Mouse (Mus musculus) CH12.LX (cell line): ENCODE results near the gene Ndufb4.

ENCODE experiments used
- CTCF ChIP-seq, 2 experiments: IDR thresholded peaks in 1 of 2; conservative IDR thresholded peaks in 1 of 2; 2 replicates each; pipeline ENCODE4 v1.5.1; 2011 to 2012; ENCODE audit warnings: low read depth in 2 of 2, low read length in 2 of 2, improper control_type of control experiment in 1 of 2, inconsistent platforms in 1 of 2, mild to moderate bottlenecking in 1 of 2, moderate library complexity in 1 of 2
- ELF1 ChIP-seq: IDR thresholded peaks from 2 replicates; pipeline ENCODE4 v1.6.1; 2014; ENCODE audit warnings: low read depth, mild to moderate bottlenecking, inconsistent platforms, low read length, improper control_type of control experiment
- EP300 ChIP-seq: IDR thresholded peaks from 2 replicates; pipeline ENCODE4 v1.6.1; 2011; ENCODE audit warnings: low read length, improper control_type of control experiment
- MAFK ChIP-seq: IDR thresholded peaks from 2 replicates; pipeline ENCODE4 v1.6.1; 2011; ENCODE audit warnings: low read length, improper control_type of control experiment; ENCODE audit not compliant: insufficient replicate concordance
- MEF2A ChIP-seq: IDR thresholded peaks from 2 replicates; pipeline ENCODE4 v1.6.1; 2014; ENCODE audit warnings: low read depth, mild to moderate bottlenecking, inconsistent platforms, low read length, improper control_type of control experiment, borderline replicate concordance
- POLR2A ChIP-seq: IDR thresholded peaks from 2 replicates; pipeline ENCODE4 v1.6.1; 2011; ENCODE audit warnings: low read depth, mild to moderate bottlenecking, improper control_type of control experiment, low read length
- POLR2AphosphoS2 ChIP-seq: IDR thresholded peaks from 2 replicates; pipeline ENCODE4 v1.6.1; 2011; ENCODE audit warnings: low read depth, low read length, improper control_type of control experiment
- RAD21 ChIP-seq: IDR thresholded peaks from 2 replicates; pipeline ENCODE4 v1.6.1; 2011; ENCODE audit warnings: low read depth, mild to moderate bottlenecking, low read length, improper control_type of control experiment, moderate library complexity
- USF2 ChIP-seq: conservative IDR thresholded peaks from 2 replicates; pipeline ENCODE4 v1.6.1; 2011; ENCODE audit warnings: low read depth, low read length, improper control_type of control experiment

DNA sequence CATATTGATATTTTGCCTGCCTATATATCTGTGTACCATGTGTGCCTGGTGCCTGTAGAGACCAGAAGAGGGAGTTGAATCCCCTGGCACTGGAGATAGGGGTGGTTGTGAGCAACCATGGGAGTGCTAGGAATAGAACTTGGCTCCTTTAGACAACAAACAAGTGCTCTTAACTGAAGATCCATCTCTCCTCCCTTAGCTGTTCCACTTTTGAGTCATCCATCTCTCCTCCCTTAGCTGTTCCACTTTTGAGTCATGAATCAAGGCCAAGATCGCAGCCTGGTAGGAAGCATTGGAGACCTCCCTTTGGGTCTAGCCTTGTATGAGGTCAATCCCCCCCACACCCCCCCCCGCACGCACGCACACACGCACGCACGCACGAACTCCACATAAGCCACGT is 39.7 kb downstream of the Ndufb4 start:
- TF ChIP-seq ELF1 (no peak), USF2 (no peak), RAD21 (no peak), CTCF (conservative IDR thresholded peaks at IDR 0.05 in 1 of 2, IDR thresholded peaks at IDR 0.05 in 1 of 2; ENCODE audit: low read depth in 2 of 2, low read length in 2 of 2) (no peak), EP300 (no peak), POLR2AphosphoS2 (no peak), POLR2A (no peak), MAFK (no peak), MEF2A (no peak)
